Mouse (Mus musculus): Measurements from ENCODE around the gene Hao1.

The Hao1 gene

GRCm38 (mm10) chr2:134554221-134554727 lies at the start of gene Hao1:
Gene Hao1, minus strand, starts transcription at chr2:134554368.
- DNase-seq (ENCODE audit: low read depth, low spot score) = no peak

GRCm38 (mm10) chr2:134591081-134591694 lies 37.0 kb upstream of the Hao1 start:
- no peak for DNase-seq (ENCODE audit: low read depth, low spot score)

GRCm38 (mm10) chr2:134585243-134585642 lies 31.1 kb upstream of the Hao1 start:
- no peak for DNase-seq (ENCODE audit: low read depth, low spot score)

- no peak for DNase-seq (ENCODE audit: low read depth, low spot score)
These were observed 5.3 kb upstream of the Hao1 start for GRCm38 (mm10) chr2:134559422-134559821.

GRCm38 (mm10) chr2:134552358-134552757 lies 1.8 kb downstream of the Hao1 start:
- DNase-seq (ENCODE audit: low read depth, low spot score) = no peak

GRCm38 (mm10) chr2:134549770-134550169 lies 4.4 kb downstream of the Hao1 start:
- DNase-seq (ENCODE audit: low read depth, low spot score) = no peak

- DNase-seq (ENCODE audit: low read depth, low spot score) = no peak
These were observed 9.1 kb downstream of the Hao1 start for GRCm38 (mm10) chr2:134545116-134545515.

- no peak for DNase-seq (ENCODE audit: low read depth, low spot score)
These were observed 9.7 kb downstream of the Hao1 start for GRCm38 (mm10) chr2:134544321-134545065.

- no peak for DNase-seq (ENCODE audit: low read depth, low spot score)
These were observed 10.7 kb downstream of the Hao1 start for GRCm38 (mm10) chr2:134543501-134543900.

- no peak for DNase-seq (ENCODE audit: low read depth, low spot score)
These were observed 13.1 kb downstream of the Hao1 start for GRCm38 (mm10) chr2:134541019-134541418.

- DNase-seq (ENCODE audit: low read depth, low spot score) = no peak
These were observed 15.7 kb downstream of the Hao1 start for GRCm38 (mm10) chr2:134538451-134538850.

- no peak for DNase-seq (ENCODE audit: low read depth, low spot score)
These were observed 25.9 kb downstream of the Hao1 start for GRCm38 (mm10) chr2:134528122-134528810.

GRCm38 (mm10) chr2:134527419-134528114 lies 26.6 kb downstream of the Hao1 start:
- DNase-seq (ENCODE audit: low read depth, low spot score) = no peak

- DNase-seq (ENCODE audit: low read depth, low spot score) = no peak
These were observed 36.1 kb downstream of the Hao1 start for GRCm38 (mm10) chr2:134518042-134518441.

- no peak for DNase-seq (ENCODE audit: low read depth, low spot score)
These were observed 54.4 kb downstream of the Hao1 start for GRCm38 (mm10) chr2:134499777-134500176.

- no peak for DNase-seq (ENCODE audit: low read depth, low spot score)
These were observed 55.7 kb downstream of the Hao1 start for GRCm38 (mm10) chr2:134498450-134498849.

GRCm38 (mm10) chr2:134488671-134489070 lies 65.5 kb downstream of the Hao1 start:
- no peak for DNase-seq (ENCODE audit: low read depth, low spot score)

- DNase-seq (ENCODE audit: low read depth, low spot score) = no peak
These were observed 67.9 kb downstream of the Hao1 start for GRCm38 (mm10) chr2:134486055-134486834.

- DNase-seq (ENCODE audit: low read depth, low spot score) = no peak
These were observed 71.5 kb downstream of the Hao1 start for GRCm38 (mm10) chr2:134482683-134483082.

GRCm38 (mm10) chr2:134481759-134482158 lies 72.4 kb downstream of the Hao1 start:
- peak; percentile 18 for DNase-seq (ENCODE audit: low read depth, low spot score)

- no peak for DNase-seq (ENCODE audit: low read depth, low spot score)
These were observed 73.0 kb downstream of the Hao1 start for GRCm38 (mm10) chr2:134481174-134481573.

Data from retina, adult 2 months (tissue).